Mouse (Mus musculus) liver, adult 2 months (tissue): ENCODE results near the gene Dus4l.

Source experiments
- CTCF ChIP-seq: fragments of 200-500 bp; IDR thresholded peaks from 2 replicates; pipeline ENCODE4 v1.5.1; 2011; ENCODE audit warnings: low read depth, low read length, control low read depth
- POLR2A ChIP-seq: fragments of 200-500 bp; IDR thresholded peaks from 2 replicates; pipeline ENCODE4 v1.6.1; 2011; ENCODE audit warnings: low read length, control low read depth; ENCODE audit not compliant: insufficient read depth; ENCODE audit errors: extremely low read depth

- no peak for TF ChIP-seq CTCF
- TF ChIP-seq POLR2A, result no peak
Observed at GRCm38 (mm10) chr12:31635240-31635607, 19.4 kb downstream of the Dus4l start.
